In genomic region chr5:115971236-115971635, GRCm38 (mm10) we compare ENCODE assay signal across 10 mouse cellular contexts. TPM values are rescaled to one million over a fixed set of nuclear protein-coding genes. Genes with fewer than 3 reads are reported as not detected.
A peak's percentile ranks its signal among the peaks of the same experiment; 100 is the strongest.
DNase-seq lines count a peak whose midpoint lies in the region; ATAC-seq and TF ChIP-seq lines count a peak whose summit lies in the region.
"Had no signal": no experiment of that assay in that cellular context is flagged by ENCODE, and none has a peak within 500 bp of the region (broad histone marks: within the 10 kb centered on the region; RNA-seq: fewer than 3 reads in every experiment).

No protein-coding gene starts in this region.

- no peaks in the 10 kb centered on the region for H3K9me3 ChIP-seq in stomach, embryonic 16.5 days (replicated peaks; ENCODE audit: control insufficient read depth, low read length)

- H3K36me3 ChIP-seq in heart, adult 2 months (ENCODE audit: control insufficient read depth, insufficient read depth, low read length), result no peaks in the 10 kb centered on the region
- H3K36me3 ChIP-seq in stomach, embryonic 16.5 days (ENCODE audit: control insufficient read depth, insufficient read depth, low read length), result peaks cover 9% of the 10 kb centered on the region; the same call in 1 of the 2 replicates

- peak; percentile 33; the same call in 1 of the 2 replicates for ATAC-seq in erythroblast, adult 5-6 weeks (replicated peaks; ENCODE audit: low FRiP score, poor library complexity, severe bottlenecking)
- ATAC-seq in stomach, embryonic 16.5 days (ENCODE audit: insufficient read depth, low FRiP score), result peak; percentile 91

- no peaks in the 10 kb centered on the region for H3K4me1 ChIP-seq in heart, adult 2 months (ENCODE audit: control insufficient read depth, insufficient read depth, low read length)
- H3K4me1 ChIP-seq in lung, adult 2 months (ENCODE audit: control insufficient read depth, insufficient read depth, low read length), result peaks cover 6% of the 10 kb centered on the region; the same call in 1 of the 2 replicates
- no peaks in the 10 kb centered on the region for H3K4me1 ChIP-seq in stomach, embryonic 16.5 days (ENCODE audit: control insufficient read depth, insufficient read depth, low read length)

- no peaks in the 10 kb centered on the region for H3K79me2 ChIP-seq in heart, adult 2 months (replicated peaks; ENCODE audit: control insufficient read depth, insufficient read depth, low read length)

- TF ChIP-seq POLR2A in heart, adult 2 months (IDR thresholded peaks at IDR 0.05; ENCODE audit: insufficient read depth, low read depth, low read length), result no peak
- no peak for TF ChIP-seq POLR2A in lung, adult 2 months (IDR thresholded peaks at IDR 0.05; ENCODE audit: borderline replicate concordance, extremely low read depth, low read depth, low read length)

- no peak overlapping the region for H3K9ac ChIP-seq in heart, adult 2 months (ENCODE audit: low read depth, low read length)
- peak overlapping the region; percentile 41; the same call in 1 of the 2 replicates for H3K9ac ChIP-seq in stomach, embryonic 16.5 days (ENCODE audit: low read length)

- H3K27ac ChIP-seq in heart, adult 2 months, result peak overlapping the region; percentile 33; the same call in 1 of the 2 replicates
- H3K27ac ChIP-seq in stomach, embryonic 16.5 days (ENCODE audit: low read length), result peak overlapping the region; percentile 92

- H3K4me2 ChIP-seq in stomach, embryonic 16.5 days (ENCODE audit: low read depth, low read length), result no peak overlapping the region; the same call in 1 of the 2 replicates

- no peaks in the 10 kb centered on the region for H3K27me3 ChIP-seq in heart, adult 2 months (ENCODE audit: control insufficient read depth, insufficient read depth, low read length)
- no peaks in the 10 kb centered on the region for H3K27me3 ChIP-seq in stomach, embryonic 16.5 days (ENCODE audit: control insufficient read depth, insufficient read depth, low read length)

- no peak overlapping the region for H3K4me3 ChIP-seq in heart, adult 2 months
- no peak overlapping the region for H3K4me3 ChIP-seq in lung, adult 2 months (replicated peaks; ENCODE audit: extremely low read depth, low read depth, low read length)
- H3K4me3 ChIP-seq in stomach, embryonic 16.5 days (replicated peaks; ENCODE audit: low read length), result no peak overlapping the region

- no peak for TF ChIP-seq EP300 in heart, adult 2 months (IDR thresholded peaks at IDR 0.05; ENCODE audit: insufficient read depth, low read depth, low read length)

- no peak for TF ChIP-seq CTCF in heart, adult 2 months (IDR thresholded peaks at IDR 0.05)
- TF ChIP-seq CTCF in lung, adult 2 months (IDR thresholded peaks at IDR 0.05; ENCODE audit: insufficient read depth, low read length), result no peak

- intact Hi-C loops in heart, adult 2 months (cut with DNase I), result no loop called here
- intact Hi-C loops in heart, postnatal 36 days (cut with DNase I), result no loop called here

- 85% methylated on average over 15 of the region's 15 CpGs for WGBS in heart, adult 2 months
- WGBS in lung, adult 2 months, result 37% methylated on average over 15 of the region's 15 CpGs
- 54% methylated on average over 15 of the region's 15 CpGs for WGBS in stomach, embryonic 16.5 days

- no peak for DNase-seq in heart, adult 2 months
- no peak for DNase-seq in heart, postnatal 36 days
- DNase-seq in lung, adult 2 months, result peak; percentile 23
- DNase-seq in left cerebral cortex, adult 11 months (ENCODE audit: low spot score), result no peak
- no peak for DNase-seq in cerebellum, adult 11 months
- no peak for DNase-seq in thymus, postnatal 14 days
- DNase-seq: heart, postnatal 10 days; right cerebral cortex, postnatal 25 days had no signal

RNA-seq across cellular contexts. Expression of gene Prkab1, which starts 53.1 kb away (rescaled TPM):
- 10 to 100 TPM; 50.6 to 55.5 TPM for total RNA-seq in heart, adult 2 months (2021)
- 64.8 and 69.7 TPM in 2 replicates for polyA plus RNA-seq in heart, adult 2 months (2012; rRNA removed)
- 10 to 100 TPM; 48.7 to 58.3 TPM for total RNA-seq in heart, postnatal 36 days (2021)
- 71.5 and 102 TPM in 2 replicates for total RNA-seq in erythroblast, adult 5-6 weeks (2015; ENCODE audit: low replicate concordance)
- total RNA-seq in erythroblast, adult 5-6 weeks (2017; ENCODE audit: low replicate concordance), result 50.3 and 72.4 TPM in 2 replicates
- 77.3 and 92.5 TPM in 2 replicates for polyA plus RNA-seq in lung, adult 2 months (2012; rRNA removed)
- 71.1 and 75.5 TPM in 2 replicates for polyA plus RNA-seq in stomach, embryonic 16.5 days (2015; fragmentation: Nextera tagmentation; extraction: Ambion mirVana)
